Mouse (Mus musculus) MEL (cell line): ENCODE measurements around the gene Mcm2. TPM values are rescaled to one million over a fixed set of nuclear protein-coding genes. Genes with fewer than 3 reads are reported as not detected.
A peak's percentile ranks its signal among the peaks of the same experiment; 100 is the strongest.

ENCODE experiments used
- DNase-seq: peaks from one replicate; pipeline ENCODE4 v3.0.0; 2011; ENCODE audit warnings: low read depth, low spot score
- H3K27ac ChIP-seq: 2 replicates; pipeline ENCODE4 v1.5.1; 2012; ENCODE audit warnings: low read depth, mild to moderate bottlenecking, control low read depth, low read length, moderate library complexity; ENCODE audit not compliant: control insufficient read depth
- H3K27me3 ChIP-seq, 2 experiments: fragments of 150-350 bp in 1 of 2; sonication (generic) in 1 of 2; 2 replicates each; pipeline ENCODE4 v1.6.1; 2012; ENCODE audit warnings: low read length in 2 of 2, mild to moderate bottlenecking in 2 of 2, improper control_type of control experiment in 1 of 2, moderate library complexity in 1 of 2; ENCODE audit not compliant: insufficient read depth in 2 of 2, control insufficient read depth in 1 of 2
- H3K36me3 ChIP-seq, 2 experiments: 2 replicates each; pipeline ENCODE4 v1.6.1; 2012 to 2014; ENCODE audit warnings: low read length in 2 of 2, improper control_type of control experiment in 1 of 2, inconsistent platforms in 1 of 2, mild to moderate bottlenecking in 1 of 2; ENCODE audit not compliant: insufficient read depth in 2 of 2, control insufficient read depth in 1 of 2
- H3K4me1 ChIP-seq, 2 experiments: fragments of 150-350 bp in 1 of 2; sonication (generic) in 1 of 2; 2 replicates each; pipeline ENCODE4 v1.6.1; 2012; ENCODE audit warnings: low read length in 2 of 2, improper control_type of control experiment in 1 of 2, mild to moderate bottlenecking in 1 of 2; ENCODE audit not compliant: insufficient read depth in 2 of 2, control insufficient read depth in 1 of 2
- H3K4me3 ChIP-seq, 2 experiments: fragments of 150-350 bp in 1 of 2; sonication (generic) in 1 of 2; 2 replicates each; pipeline ENCODE4 v1.5.1; 2012; ENCODE audit warnings: low read depth in 2 of 2, low read length in 2 of 2, mild to moderate bottlenecking in 2 of 2, moderate library complexity in 2 of 2, control low read depth in 1 of 2, improper control_type of control experiment in 1 of 2; ENCODE audit not compliant: control insufficient read depth in 1 of 2, insufficient read depth in 1 of 2
- H3K79me2 ChIP-seq: 2 replicates; pipeline ENCODE4 v1.6.1; 2012; ENCODE audit warnings: mild to moderate bottlenecking, low read length, moderate library complexity; ENCODE audit not compliant: control insufficient read depth, poor library complexity, insufficient read depth
- H3K9ac ChIP-seq: 2 replicates; pipeline ENCODE4 v1.6.1; 2012; ENCODE audit warnings: low read depth, mild to moderate bottlenecking, control low read depth, low read length, moderate library complexity; ENCODE audit not compliant: control insufficient read depth, poor library complexity, severe bottlenecking
- H3K9me3 ChIP-seq: fragments of 150-350 bp; sonication (generic); replicated peaks from 2 replicates; pipeline ENCODE4 v1.6.1; 2012; ENCODE audit warnings: mild to moderate bottlenecking, low read length, improper control_type of control experiment, moderate library complexity; ENCODE audit not compliant: insufficient read depth
- CHD1 ChIP-seq: IDR thresholded peaks from 2 replicates; pipeline ENCODE4 v1.6.1; 2012; ENCODE audit warnings: low read depth, mild to moderate bottlenecking, inconsistent platforms, low read length, improper control_type of control experiment
- CHD2 ChIP-seq: IDR thresholded peaks from 2 replicates; pipeline ENCODE4 v1.6.1; 2011; ENCODE audit warnings: low read length, improper control_type of control experiment
- CTCF ChIP-seq, 3 experiments: IDR thresholded peaks in 2 of 3; conservative IDR thresholded peaks in 1 of 3; 2 replicates each; pipeline ENCODE4 v1.5.1; 2011 to 2012; ENCODE audit warnings: low read length in 3 of 3, low read depth in 2 of 3, mild to moderate bottlenecking in 2 of 3, improper control_type of control experiment in 1 of 3, inconsistent platforms in 1 of 3, mixed read lengths in 1 of 3, moderate library complexity in 1 of 3; ENCODE audit not compliant: control insufficient read depth in 1 of 3, insufficient read depth in 1 of 3, poor library complexity in 1 of 3, severe bottlenecking in 1 of 3
- E2F4 ChIP-seq: IDR thresholded peaks from 2 replicates; pipeline ENCODE4 v1.6.1; 2011; ENCODE audit warnings: low read depth, low read length, improper control_type of control experiment, borderline replicate concordance
- ELF1 ChIP-seq: IDR thresholded peaks from 2 replicates; pipeline ENCODE4 v1.6.1; 2014; ENCODE audit warnings: low read depth, mild to moderate bottlenecking, inconsistent platforms, low read length, improper control_type of control experiment, moderate library complexity
- GATA1 ChIP-seq: IDR thresholded peaks from 2 replicates; pipeline ENCODE4 v1.6.1; 2011; ENCODE audit warnings: low read depth, low read length, improper control_type of control experiment
- HCFC1 ChIP-seq: IDR thresholded peaks from 2 replicates; pipeline ENCODE4 v1.6.1; 2012; ENCODE audit warnings: low read depth, mild to moderate bottlenecking, inconsistent platforms, low read length, improper control_type of control experiment, moderate library complexity
- MYB ChIP-seq: IDR thresholded peaks from 2 replicates; pipeline ENCODE4 v1.6.1; 2011; ENCODE audit warnings: mild to moderate bottlenecking, low read depth, low read length, improper control_type of control experiment
- POLR2AphosphoS2 ChIP-seq: IDR thresholded peaks from 2 replicates; pipeline ENCODE4 v1.6.1; 2011; ENCODE audit warnings: low read length, improper control_type of control experiment
- RAD21 ChIP-seq: IDR thresholded peaks from 2 replicates; pipeline ENCODE4 v1.6.1; 2011; ENCODE audit warnings: mild to moderate bottlenecking, low read depth, low read length, improper control_type of control experiment
- RCOR1 ChIP-seq: IDR thresholded peaks from 2 replicates; pipeline ENCODE4 v1.6.1; 2012; ENCODE audit warnings: low read depth, mild to moderate bottlenecking, inconsistent platforms, low read length, improper control_type of control experiment
- SIN3A ChIP-seq: IDR thresholded peaks from 2 replicates; pipeline ENCODE4 v1.6.1; 2012; ENCODE audit warnings: low read length, improper control_type of control experiment, inconsistent platforms
- SMC3 ChIP-seq: IDR thresholded peaks from 2 replicates; pipeline ENCODE4 v1.6.1; 2011; ENCODE audit warnings: low read depth, low read length, improper control_type of control experiment
- TCF12 ChIP-seq: IDR thresholded peaks from 2 replicates; pipeline ENCODE4 v1.6.1; 2014; ENCODE audit warnings: low read depth, mild to moderate bottlenecking, inconsistent platforms, low read length, improper control_type of control experiment, moderate library complexity
- UBTF ChIP-seq: IDR thresholded peaks from 2 replicates; pipeline ENCODE4 v1.6.1; 2012; ENCODE audit warnings: low read depth, mild to moderate bottlenecking, inconsistent platforms, low read length, improper control_type of control experiment, moderate library complexity, borderline replicate concordance; ENCODE audit not compliant: insufficient read depth
- ZNF384 ChIP-seq: IDR thresholded peaks from 2 replicates; pipeline ENCODE4 v1.6.1; 2012; ENCODE audit warnings: low read depth, mild to moderate bottlenecking, inconsistent platforms, low read length, improper control_type of control experiment
- polyA plus RNA-seq, 2 experiments: library from polyadenylated mRNA; stranded (reverse) in 1 of 2; unstranded in 1 of 2; fragments of >175 nt in 1 of 2; fragments of >200 nt in 1 of 2; gene quantifications; 2 replicates each; pipeline versions ENCODE4 v1.2.1 to v1.2.4; 2012; ENCODE audit warnings: low replicate concordance in 2 of 2, low read depth in 1 of 2; ENCODE audit not compliant: insufficient read length in 2 of 2, insufficient read depth in 1 of 2, missing spikeins in 1 of 2
- total RNA-seq: library from RNA; depleted of rRNA; stranded (reverse); fragments of 300-350 nt; gene quantifications from 2 replicates; pipeline ENCODE4 v1.2.3, GENCODE M21; 2012

Gene Mcm2
- total and polyA plus RNA-seq, 3 experiments = 110 to 268 (median 242) TPM

DNA sequence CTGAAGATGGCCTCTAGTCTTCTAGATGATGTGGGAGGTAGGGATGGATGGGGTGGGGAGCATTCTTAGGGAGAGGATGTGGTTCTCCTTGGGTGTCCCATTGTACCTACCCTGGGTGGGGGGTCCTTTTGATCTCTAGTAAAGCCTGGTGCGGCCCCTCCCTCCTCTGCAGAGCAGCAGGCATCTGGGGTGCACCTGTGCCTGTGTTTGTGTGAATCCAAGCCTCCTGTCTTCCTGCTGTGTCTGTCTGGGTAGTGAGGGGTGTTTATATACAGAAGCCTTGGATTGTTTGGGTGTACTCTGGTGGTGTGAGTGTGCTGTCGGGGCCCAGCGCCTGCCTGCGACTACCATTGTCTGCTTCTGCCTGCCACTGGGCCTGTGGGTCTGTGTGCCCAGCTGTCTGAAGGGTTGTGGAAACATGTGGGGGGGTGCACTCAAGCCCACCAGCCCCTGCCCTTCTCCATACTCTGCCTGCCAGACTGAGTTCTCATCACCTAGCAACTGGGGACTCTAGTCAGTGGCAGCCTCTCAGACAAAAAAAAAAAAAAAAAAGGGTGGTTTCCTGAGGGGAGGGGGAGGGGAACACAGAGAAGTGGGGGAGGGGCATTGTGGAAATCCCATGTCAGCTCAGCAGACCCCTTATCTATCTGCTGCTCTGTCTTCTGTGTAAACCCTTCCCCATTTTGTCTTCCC, 39.5 kb upstream of the Mcm2 start:
- Histone ChIP-seq H3K4me3 (no peak overlapping the region), H3K27ac (no peak overlapping the region), H3K79me2 (no peaks in the 10 kb centered on the region), H3K27me3 (peaks cover 0 to 1% of the 10 kb centered on the region in 2 experiments; a peak in 1 of 4 replicates), H3K36me3 (no peaks in the 10 kb centered on the region), H3K4me1 (0 out of 4 replicates have a peak, but pooled peaks cover 0 to 5% of the 10 kb centered on the region in 2 experiments), H3K9me3 (no peaks in the 10 kb centered on the region), H3K9ac (no peak overlapping the region)
- DNase-seq = no peak
- TF ChIP-seq ZNF384 (peak; percentile 87), CHD2 (0 out of 2 replicates have a peak, but pooled peaks have one; percentile 12), TCF12 (no peak)

GRCm38 (mm10) chr6:88937214-88937549, 38.6 kb upstream of the Mcm2 start:
- no peak for TF ChIP-seq SIN3A
- no peak for TF ChIP-seq POLR2AphosphoS2
- no peak for TF ChIP-seq RCOR1
- no peak for TF ChIP-seq CTCF (IDR thresholded peaks at IDR 0.05 in 2 of 3, conservative IDR thresholded peaks at IDR 0.05 in 1 of 3; ENCODE audit: control insufficient read depth in 1 of 3, insufficient read depth in 1 of 3, low read depth in 2 of 3, low read length in 3 of 3, poor library complexity in 1 of 3, severe bottlenecking in 1 of 3)
- no peak for TF ChIP-seq HCFC1
- TF ChIP-seq E2F4 = no peak
- TF ChIP-seq MYB = no peak
- no peak for TF ChIP-seq TCF12
- no peak for TF ChIP-seq SMC3
- TF ChIP-seq GATA1 = no peak
- TF ChIP-seq UBTF = no peak
- TF ChIP-seq RAD21 = no peak
- TF ChIP-seq ELF1 = no peak
- TF ChIP-seq CHD1 = no peak
- DNase-seq = no peak
- H3K36me3 ChIP-seq = no peaks in the 10 kb centered on the region
- no peak overlapping the region for H3K27ac ChIP-seq
- no peak overlapping the region for H3K9ac ChIP-seq
- peaks cover 0 to 1% of the 10 kb centered on the region in 2 experiments; a peak in 2 of 4 replicates for H3K27me3 ChIP-seq
- H3K4me1 ChIP-seq = 0 out of 4 replicates have a peak, but pooled peaks cover 0 to 5% of the 10 kb centered on the region in 2 experiments
- no peaks in the 10 kb centered on the region for H3K9me3 ChIP-seq
- H3K4me3 ChIP-seq = no peak overlapping the region
- no peaks in the 10 kb centered on the region for H3K79me2 ChIP-seq
